In genomic region chr9:121436501-121436900, GRCm38 (mm10) we compare ENCODE assay signal across 17 mouse cellular contexts. TPM values are rescaled to one million over a fixed set of nuclear protein-coding genes. Genes with fewer than 3 reads are reported as not detected.
DNase-seq lines count a peak whose midpoint lies in the region; ATAC-seq and TF ChIP-seq lines count a peak whose summit lies in the region.
"Had no signal": no experiment of that assay in that cellular context is flagged by ENCODE, and none has a peak within 500 bp of the region (broad histone marks: within the 10 kb centered on the region; RNA-seq: fewer than 3 reads in every experiment).

No protein-coding gene starts in this region.

- peaks cover 41% of the 10 kb centered on the region for H3K4me1 ChIP-seq in heart, embryonic 10.5 days
- H3K4me1 ChIP-seq in kidney, embryonic 15.5 days, result peaks cover 13% of the 10 kb centered on the region
- 0 out of 2 replicates have a peak, but pooled peaks cover 8% of the 10 kb centered on the region for H3K4me1 ChIP-seq in intestine, postnatal 0 days (replicated peaks; ENCODE audit: control insufficient read depth, insufficient read depth, low read length)
- H3K4me1 ChIP-seq: forebrain, embryonic 12.5 days; midbrain, embryonic 15.5 days had no signal

- no peak overlapping the region for H3K4me3 ChIP-seq in heart, embryonic 10.5 days
- no peak overlapping the region for H3K4me3 ChIP-seq in kidney, embryonic 15.5 days (replicated peaks)
- H3K4me3 ChIP-seq in intestine, postnatal 0 days (ENCODE audit: low read depth, low read length), result no peak overlapping the region
- H3K4me3 ChIP-seq: embryonic facial prominence, embryonic 12.5 days; forebrain, embryonic 12.5 days; midbrain, embryonic 15.5 days had no signal

- peak overlapping the region; percentile 53; the same call in 1 of the 2 replicates for H3K27ac ChIP-seq in heart, embryonic 10.5 days
- peak overlapping the region; percentile 30 for H3K27ac ChIP-seq in kidney, embryonic 15.5 days
- H3K27ac ChIP-seq in intestine, postnatal 0 days (ENCODE audit: low read depth, low read length), result peak overlapping the region; percentile 73
- H3K27ac ChIP-seq: embryonic facial prominence, embryonic 12.5 days; forebrain, embryonic 12.5 days; liver, embryonic 14.5 days; midbrain, embryonic 15.5 days had no signal

- WGBS in heart, embryonic 10.5 days, result 22% methylated on average over 1 of the region's 1 CpGs
- 28% methylated on average over 1 of the region's 1 CpGs for WGBS in kidney, embryonic 15.5 days
- WGBS in intestine, postnatal 0 days, result 22% methylated on average over 1 of the region's 1 CpGs

- H3K27me3 ChIP-seq in heart, embryonic 10.5 days (ENCODE audit: insufficient read depth, poor library complexity, severe bottlenecking), result no peaks in the 10 kb centered on the region
- no peaks in the 10 kb centered on the region for H3K27me3 ChIP-seq in kidney, embryonic 15.5 days
- no peaks in the 10 kb centered on the region for H3K27me3 ChIP-seq in intestine, postnatal 0 days (replicated peaks; ENCODE audit: control insufficient read depth, insufficient read depth, low read length)
- H3K27me3 ChIP-seq: embryonic facial prominence, embryonic 12.5 days; forebrain, embryonic 12.5 days; midbrain, embryonic 15.5 days had no signal

- H3K4me2 ChIP-seq in kidney, embryonic 15.5 days, result no peak overlapping the region
- no peak overlapping the region; the same call in 1 of the 2 replicates for H3K4me2 ChIP-seq in intestine, postnatal 0 days (replicated peaks; ENCODE audit: low read depth)
- H3K4me2 ChIP-seq: embryonic facial prominence, embryonic 12.5 days; forebrain, embryonic 12.5 days; midbrain, embryonic 15.5 days had no signal

- H3K9ac ChIP-seq in kidney, embryonic 15.5 days, result no peak overlapping the region
- H3K9ac ChIP-seq in intestine, postnatal 0 days (ENCODE audit: low read depth, low read length), result no peak overlapping the region
- H3K9ac ChIP-seq: embryonic facial prominence, embryonic 12.5 days; forebrain, embryonic 12.5 days; liver, embryonic 14.5 days; midbrain, embryonic 15.5 days had no signal

- H3K9me3 ChIP-seq in heart, embryonic 10.5 days, result no peaks in the 10 kb centered on the region
- no peaks in the 10 kb centered on the region for H3K9me3 ChIP-seq in kidney, embryonic 15.5 days (replicated peaks)
- no peaks in the 10 kb centered on the region for H3K9me3 ChIP-seq in intestine, postnatal 0 days (ENCODE audit: control insufficient read depth)
- H3K9me3 ChIP-seq: embryonic facial prominence, embryonic 12.5 days; forebrain, embryonic 12.5 days; midbrain, embryonic 15.5 days had no signal

- TF ChIP-seq CTCF in intestine, postnatal 0 days (IDR thresholded peaks at IDR 0.05; ENCODE audit: low read depth), result no peak

- intact Hi-C loops in left cerebral cortex, postnatal 10 days (cut with DNase I), result no loop called here

- ATAC-seq in kidney, embryonic 15.5 days (replicated peaks; ENCODE audit: low FRiP score), result 0 out of 2 replicates have a peak, but pooled peaks have one; percentile 23
- peak; percentile 91 for ATAC-seq in intestine, postnatal 0 days
- ATAC-seq in cerebellum, adult (ENCODE audit: insufficient number of reproducible peaks, low FRiP score, low TSS enrichment), result no peak
- ATAC-seq: hindbrain, embryonic 16.5 days; midbrain, embryonic 15.5 days had no signal

- no peaks in the 10 kb centered on the region; the same call in 1 of the 2 replicates for H3K36me3 ChIP-seq in heart, embryonic 10.5 days
- peaks cover 3% of the 10 kb centered on the region; the same call in 1 of the 2 replicates for H3K36me3 ChIP-seq in kidney, embryonic 15.5 days
- peaks cover 19% of the 10 kb centered on the region for H3K36me3 ChIP-seq in intestine, postnatal 0 days (ENCODE audit: control insufficient read depth, insufficient read depth)

- DNase-seq in heart, embryonic 10.5 days (ENCODE audit: low spot score), result no peak
- DNase-seq in heart, adult 18-20 months, result no peak
- no peak for DNase-seq in kidney, adult 11 months
- peak; percentile 9 for DNase-seq in MN1 (ENCODE audit: low spot score)
- DNase-seq in left cerebral cortex, postnatal 10 days (ENCODE audit: extremely low spot score in 1 of 2, low spot score in 2 of 2), result no peak
- DNase-seq: cerebellum, adult 18-20 months; layer of hippocampus, adult 9-11 months; right cerebral cortex, postnatal 25 days had no signal

RNA-seq across cellular contexts. Expression of gene Cck, which starts 59.0 kb away (rescaled TPM):
- 11.2 and 12.5 TPM in 2 replicates for polyA plus RNA-seq in heart, embryonic 10.5 days (2016; fragmentation: Nextera tagmentation; extraction: Ambion mirVana)
- not detected for total RNA-seq in heart, adult 18-20 months (2021)
- 3.6 and 4.0 TPM in 2 replicates for polyA plus RNA-seq in kidney, embryonic 15.5 days (2015; fragmentation: Nextera tagmentation; extraction: Ambion mirVana)
- 88.5 and 92.1 TPM in 2 replicates for polyA plus RNA-seq in intestine, postnatal 0 days (2015; fragmentation: Nextera tagmentation; extraction: Ambion mirVana)
- 100 to 1,000 TPM; 377 to 421 TPM for total RNA-seq in left cerebral cortex, postnatal 10 days (2021)
- total RNA-seq: ES-E14 had no signal
